Mouse (Mus musculus): ENCODE results near the gene Lcn12. TPM values are rescaled to one million over a fixed set of nuclear protein-coding genes. Genes with fewer than 3 reads are reported as not detected.

Gene Lcn12
- polyA plus RNA-seq, 1 experiment from 2014 or later: not detected

- Histone ChIP-seq H3K9me3 (replicated peaks) (no peaks in the 10 kb centered on the region), H3K4me3 (no peak overlapping the region), H3K4me1 (0 out of 2 replicates have a peak, but pooled peaks cover 7% of the 10 kb centered on the region), H3K27ac (no peak overlapping the region), H3K27me3 (ENCODE audit: low read depth, poor library complexity, severe bottlenecking) (no peaks in the 10 kb centered on the region), H3K36me3 (no peaks in the 10 kb centered on the region)
- WGBS: 69% methylated on average over 11 of the region's 11 CpGs
- DNase-seq (ENCODE audit: low spot score): no peak
These were observed 8.6 kb downstream of the Lcn12 start for GRCm38 (mm10) chr2:25484901-25485647.

GRCm38 (mm10) chr2:25482969-25483368, 10.7 kb downstream of the Lcn12 start:
- H3K27ac ChIP-seq: no peak overlapping the region
- DNase-seq (ENCODE audit: low spot score): peak; percentile 47
- H3K9me3 ChIP-seq (replicated peaks): no peaks in the 10 kb centered on the region
- H3K36me3 ChIP-seq: no peaks in the 10 kb centered on the region
- 0 out of 2 replicates have a peak, but pooled peaks cover 7% of the 10 kb centered on the region for H3K4me1 ChIP-seq
- 29% methylated on average over 7 of the region's 7 CpGs for WGBS
- no peak overlapping the region for H3K4me3 ChIP-seq
- no peaks in the 10 kb centered on the region for H3K27me3 ChIP-seq (ENCODE audit: low read depth, poor library complexity, severe bottlenecking)

- H3K36me3 ChIP-seq: no peaks in the 10 kb centered on the region
- WGBS: 97% methylated on average over 1 of the region's 1 CpGs
These were observed 13.2 kb downstream of the Lcn12 start for GRCm38 (mm10) chr2:25480541-25480940.

GRCm38 (mm10) chr2:25479551-25480311, 14.0 kb downstream of the Lcn12 start:
- WGBS: 58% methylated on average over 10 of the region's 10 CpGs
- Histone ChIP-seq H3K9me3 (replicated peaks) (no peaks in the 10 kb centered on the region), H3K4me1 (0 out of 2 replicates have a peak, but pooled peaks cover under 1% of the 10 kb centered on the region), H3K4me3 (no peak overlapping the region), H3K36me3 (no peaks in the 10 kb centered on the region), H3K27ac (no peak overlapping the region), H3K27me3 (ENCODE audit: low read depth, poor library complexity, severe bottlenecking) (no peaks in the 10 kb centered on the region)
- no peak for DNase-seq (ENCODE audit: low spot score)

More at GRCm38 (mm10) chr2:25480541-25480940, 13.2 kb downstream of the Lcn12 start:
- Histone ChIP-seq H3K4me3 (no peak overlapping the region), H3K27ac (no peak overlapping the region), H3K27me3 (ENCODE audit: low read depth, poor library complexity, severe bottlenecking) (no peaks in the 10 kb centered on the region), H3K4me1 (0 out of 2 replicates have a peak, but pooled peaks cover 7% of the 10 kb centered on the region), H3K9me3 (replicated peaks) (no peaks in the 10 kb centered on the region)
- no peak for DNase-seq (ENCODE audit: low spot score)

GRCm38 (mm10) chr2:25477967-25478675, 15.6 kb downstream of the Lcn12 start:
- Histone ChIP-seq H3K4me1 (no peaks in the 10 kb centered on the region), H3K36me3 (no peaks in the 10 kb centered on the region), H3K4me3 (no peak overlapping the region), H3K27ac (no peak overlapping the region), H3K9me3 (replicated peaks) (no peaks in the 10 kb centered on the region), H3K27me3 (ENCODE audit: low read depth, poor library complexity, severe bottlenecking) (no peaks in the 10 kb centered on the region)
- WGBS: 88% methylated on average over 3 of the region's 3 CpGs
- no peak for DNase-seq (ENCODE audit: low spot score)

GRCm38 (mm10) chr2:25477541-25477940, 16.2 kb downstream of the Lcn12 start:
- no peak overlapping the region for H3K27ac ChIP-seq
- DNase-seq (ENCODE audit: low spot score): no peak
- H3K9me3 ChIP-seq (replicated peaks): no peaks in the 10 kb centered on the region
- H3K27me3 ChIP-seq (ENCODE audit: low read depth, poor library complexity, severe bottlenecking): no peaks in the 10 kb centered on the region
- 87% methylated on average over 8 of the region's 8 CpGs for WGBS
- H3K4me3 ChIP-seq: no peak overlapping the region
- no peaks in the 10 kb centered on the region for H3K4me1 ChIP-seq
- H3K36me3 ChIP-seq: no peaks in the 10 kb centered on the region

GRCm38 (mm10) chr2:25472550-25472949, 21.2 kb downstream of the Lcn12 start:
- no peaks in the 10 kb centered on the region for H3K27me3 ChIP-seq (ENCODE audit: low read depth, poor library complexity, severe bottlenecking)
- WGBS: 86% methylated on average over 2 of the region's 2 CpGs
- H3K9me3 ChIP-seq (replicated peaks): no peaks in the 10 kb centered on the region
- H3K27ac ChIP-seq: no peak overlapping the region
- no peaks in the 10 kb centered on the region for H3K36me3 ChIP-seq
- DNase-seq (ENCODE audit: low spot score): no peak
- H3K4me3 ChIP-seq: no peak overlapping the region
- no peaks in the 10 kb centered on the region for H3K4me1 ChIP-seq

GRCm38 (mm10) chr2:25469969-25470368, 23.7 kb downstream of the Lcn12 start, which contains the start of gene Ptgds:
TSS of gene Ptgds (minus strand) at chr2:25470046.
- no peak for DNase-seq (ENCODE audit: low spot score)
- H3K27me3 ChIP-seq (ENCODE audit: low read depth, poor library complexity, severe bottlenecking): no peaks in the 10 kb centered on the region
- H3K27ac ChIP-seq: no peak within 1 kb of the TSS
- H3K4me1 ChIP-seq: peaks cover 10% of the 10 kb centered on the region
- H3K4me3 ChIP-seq: no peak within 1 kb of the TSS
- no peaks in the 10 kb centered on the region for H3K9me3 ChIP-seq (replicated peaks)
- 53% methylated on average over 6 of the region's 6 CpGs for WGBS
- no peaks in the 10 kb centered on the region for H3K36me3 ChIP-seq

- no peak for DNase-seq (ENCODE audit: low spot score)
- no peak overlapping the region for H3K4me3 ChIP-seq
- 70% methylated on average over 10 of the region's 10 CpGs for WGBS
These were observed 24.5 kb downstream of the Lcn12 start for GRCm38 (mm10) chr2:25468962-25469915.

GRCm38 (mm10) chr2:25467606-25468303, 26.0 kb downstream of the Lcn12 start:
- no peak for DNase-seq (ENCODE audit: low spot score)
- H3K4me1 ChIP-seq: peaks cover 10% of the 10 kb centered on the region
- H3K4me3 ChIP-seq: no peak overlapping the region
- no peak overlapping the region for H3K27ac ChIP-seq
- H3K36me3 ChIP-seq: no peaks in the 10 kb centered on the region
- no peaks in the 10 kb centered on the region for H3K27me3 ChIP-seq (ENCODE audit: low read depth, poor library complexity, severe bottlenecking)
- 83% methylated on average over 14 of the region's 14 CpGs for WGBS
- no peaks in the 10 kb centered on the region for H3K9me3 ChIP-seq (replicated peaks)

More at GRCm38 (mm10) chr2:25468962-25469915, 24.5 kb downstream of the Lcn12 start:
- H3K27me3 ChIP-seq (ENCODE audit: low read depth, poor library complexity, severe bottlenecking): no peaks in the 10 kb centered on the region
- H3K36me3 ChIP-seq: no peaks in the 10 kb centered on the region
- no peaks in the 10 kb centered on the region for H3K9me3 ChIP-seq (replicated peaks)
- H3K27ac ChIP-seq: no peak overlapping the region
- peaks cover 10% of the 10 kb centered on the region for H3K4me1 ChIP-seq

GRCm38 (mm10) chr2:25465816-25466635, 27.7 kb downstream of the Lcn12 start:
- H3K27ac ChIP-seq: peak overlapping the region; percentile 72
- no peak overlapping the region for H3K4me3 ChIP-seq
- H3K27me3 ChIP-seq (ENCODE audit: low read depth, poor library complexity, severe bottlenecking): no peaks in the 10 kb centered on the region
- DNase-seq (ENCODE audit: low spot score): no peak
- WGBS: 56% methylated on average over 10 of the region's 10 CpGs
- H3K36me3 ChIP-seq: no peaks in the 10 kb centered on the region
- H3K9me3 ChIP-seq (replicated peaks): no peaks in the 10 kb centered on the region
- H3K4me1 ChIP-seq: peaks cover 16% of the 10 kb centered on the region
